Mouse (Mus musculus): ENCODE data around the gene Hsf2bp. TPM values are rescaled to one million over a fixed set of nuclear protein-coding genes. Genes with fewer than 3 reads are reported as not detected.

Hsf2bp gene
- polyA plus RNA-seq, 1 experiment, result 0.36 TPM

GRCm38 (mm10) chr17:31901461-31902204 lies 134.5 kb downstream of the Hsf2bp start:
- 53% methylated on average over 11 of the region's 11 CpGs for WGBS
- Histone ChIP-seq H3K27me3 (ENCODE audit: control insufficient read depth, insufficient read depth, low read length) (no peaks in the 10 kb centered on the region), H3K4me3 (replicated peaks; ENCODE audit: insufficient read depth, low read depth, low read length) (no peak overlapping the region), H3K4me1 (ENCODE audit: control insufficient read depth, insufficient read depth, low read length) (no peaks in the 10 kb centered on the region), H3K27ac (ENCODE audit: insufficient read depth, low read length) (no peak overlapping the region)
- DNase-seq, result no peak
- TF ChIP-seq POLR2A (IDR thresholded peaks at IDR 0.05; ENCODE audit: borderline replicate concordance, insufficient read depth, low read length) (no peak), CTCF (IDR thresholded peaks at IDR 0.05; ENCODE audit: borderline replicate concordance, insufficient read depth, low read depth, low read length) (no peak)

GRCm38 (mm10) chr17:31898941-31899340 lies 137.2 kb downstream of the Hsf2bp start:
- TF ChIP-seq POLR2A (IDR thresholded peaks at IDR 0.05; ENCODE audit: borderline replicate concordance, insufficient read depth, low read length), result no peak
- no peaks in the 10 kb centered on the region for H3K4me1 ChIP-seq (ENCODE audit: control insufficient read depth, insufficient read depth, low read length)
- no peaks in the 10 kb centered on the region for H3K27me3 ChIP-seq (ENCODE audit: control insufficient read depth, insufficient read depth, low read length)
- H3K27ac ChIP-seq (ENCODE audit: insufficient read depth, low read length), result no peak overlapping the region
- DNase-seq, result no peak
- H3K4me3 ChIP-seq (replicated peaks; ENCODE audit: insufficient read depth, low read depth, low read length), result no peak overlapping the region
- WGBS, result 71% methylated on average over 5 of the region's 5 CpGs

- DNase-seq, result no peak
- Histone ChIP-seq H3K27me3 (ENCODE audit: control insufficient read depth, insufficient read depth, low read length) (no peaks in the 10 kb centered on the region), H3K4me1 (ENCODE audit: control insufficient read depth, insufficient read depth, low read length) (no peaks in the 10 kb centered on the region), H3K27ac (ENCODE audit: insufficient read depth, low read length) (no peak overlapping the region), H3K4me3 (replicated peaks; ENCODE audit: insufficient read depth, low read depth, low read length) (no peak overlapping the region)
- TF ChIP-seq CTCF (IDR thresholded peaks at IDR 0.05; ENCODE audit: borderline replicate concordance, insufficient read depth, low read depth, low read length), result no peak
- TF ChIP-seq POLR2A (IDR thresholded peaks at IDR 0.05; ENCODE audit: borderline replicate concordance, insufficient read depth, low read length), result no peak
- 87% methylated on average over 4 of the region's 4 CpGs for WGBS
These were observed 138.9 kb downstream of the Hsf2bp start for GRCm38 (mm10) chr17:31897186-31897793.

- no peak for TF ChIP-seq CTCF (IDR thresholded peaks at IDR 0.05; ENCODE audit: borderline replicate concordance, insufficient read depth, low read depth, low read length)
- TF ChIP-seq POLR2A (IDR thresholded peaks at IDR 0.05; ENCODE audit: borderline replicate concordance, insufficient read depth, low read length), result no peak
- Histone ChIP-seq H3K4me1 (ENCODE audit: control insufficient read depth, insufficient read depth, low read length) (no peaks in the 10 kb centered on the region), H3K4me3 (replicated peaks; ENCODE audit: insufficient read depth, low read depth, low read length) (no peak overlapping the region), H3K27ac (ENCODE audit: insufficient read depth, low read length) (no peak overlapping the region), H3K27me3 (ENCODE audit: control insufficient read depth, insufficient read depth, low read length) (no peaks in the 10 kb centered on the region)
- DNase-seq, result no peak
- 70% methylated on average over 3 of the region's 3 CpGs for WGBS
These were observed 139.4 kb downstream of the Hsf2bp start for GRCm38 (mm10) chr17:31896751-31897150.

- Histone ChIP-seq H3K27me3 (ENCODE audit: control insufficient read depth, insufficient read depth, low read length) (no peaks in the 10 kb centered on the region), H3K4me3 (replicated peaks; ENCODE audit: insufficient read depth, low read depth, low read length) (no peak overlapping the region), H3K4me1 (ENCODE audit: control insufficient read depth, insufficient read depth, low read length) (no peaks in the 10 kb centered on the region), H3K27ac (ENCODE audit: insufficient read depth, low read length) (no peak overlapping the region)
- 91% methylated on average over 7 of the region's 7 CpGs for WGBS
- no peak for DNase-seq
- no peak for TF ChIP-seq POLR2A (IDR thresholded peaks at IDR 0.05; ENCODE audit: borderline replicate concordance, insufficient read depth, low read length)
- no peak for TF ChIP-seq CTCF (IDR thresholded peaks at IDR 0.05; ENCODE audit: borderline replicate concordance, insufficient read depth, low read depth, low read length)
These were observed 139.8 kb downstream of the Hsf2bp start for GRCm38 (mm10) chr17:31896311-31896710.

Other genes with a start within 250 kb of the Hsf2bp start
- 5.0 and 5.2 TPM in 2 replicates for gene Sik1, start 180.5 kb downstream of the Hsf2bp start, polyA plus RNA-seq (2012; rRNA removed)
- gene Rrp1b, start 249 bp downstream of the Hsf2bp start, polyA plus RNA-seq (2012; rRNA removed), result 16.9 and 17.3 TPM in 2 replicates
- 9.5 and 11.0 TPM in 2 replicates for gene Notch3, start 130.5 kb upstream of the Hsf2bp start, polyA plus RNA-seq (2012; rRNA removed)
- 0.97 and 1.3 TPM in 2 replicates for gene Ephx3, start 153.2 kb upstream of the Hsf2bp start, polyA plus RNA-seq (2012; rRNA removed)
- 54.5 and 55.0 TPM in 2 replicates for gene Brd4, start 248.4 kb upstream of the Hsf2bp start, polyA plus RNA-seq (2012; rRNA removed)